ENCODE assay signal across 15 mouse cellular contexts in genomic region chr13:52906296-52906695, GRCm38 (mm10).
"Had no signal": no experiment of that assay in that cellular context is flagged by ENCODE, and none has a peak within 500 bp of the region (broad histone marks: within the 10 kb centered on the region; RNA-seq: fewer than 3 reads in every experiment).

No protein-coding gene starts in this region.

- ATAC-seq: intestine, embryonic 15.5 days; liver, embryonic 12.5 days; midbrain, embryonic 13.5 days had no signal

- H3K27ac ChIP-seq: intestine, embryonic 15.5 days; limb, embryonic 13.5 days; liver, embryonic 12.5 days; liver, embryonic 15.5 days; lung, embryonic 15.5 days; midbrain, embryonic 10.5 days; midbrain, embryonic 13.5 days; stomach, postnatal 0 days had no signal

- H3K9me3 ChIP-seq: intestine, embryonic 15.5 days; limb, embryonic 13.5 days; liver, embryonic 12.5 days; liver, embryonic 15.5 days; lung, embryonic 15.5 days; midbrain, embryonic 10.5 days; midbrain, embryonic 13.5 days had no signal

- H3K4me3 ChIP-seq: intestine, embryonic 15.5 days; limb, embryonic 13.5 days; liver, embryonic 12.5 days; liver, embryonic 15.5 days; lung, embryonic 15.5 days; megakaryocyte, embryonic 14.5 days; midbrain, embryonic 10.5 days; midbrain, embryonic 13.5 days had no signal

- H3K27me3 ChIP-seq: intestine, embryonic 15.5 days; limb, embryonic 13.5 days; liver, embryonic 12.5 days; liver, embryonic 15.5 days; lung, embryonic 15.5 days; megakaryocyte, embryonic 14.5 days; midbrain, embryonic 13.5 days had no signal

- H3K4me2 ChIP-seq: intestine, embryonic 15.5 days; limb, embryonic 13.5 days; liver, embryonic 12.5 days; liver, embryonic 15.5 days; lung, embryonic 15.5 days; midbrain, embryonic 13.5 days had no signal

- DNase-seq: left cerebral cortex, postnatal 4 days; liver; lung, adult 18-20 months; lung, postnatal 10 days; lung, postnatal 36 days; thymus, postnatal 25 days had no signal

- H3K9ac ChIP-seq: intestine, embryonic 15.5 days; limb, embryonic 13.5 days; liver, embryonic 12.5 days; liver, embryonic 15.5 days; lung, embryonic 15.5 days; midbrain, embryonic 13.5 days had no signal
